Mouse (Mus musculus) megakaryocyte, embryonic 14.5 days (primary cell): ENCODE results near the gene Ssbp2.

Experiments used
- FLI1 ChIP-seq: IDR thresholded peaks from 2 replicates; pipeline ENCODE4 v1.6.1; 2012; ENCODE audit warnings: low read length, inconsistent platforms, mixed read lengths
- GATA1 ChIP-seq: IDR thresholded peaks from 3 replicates; pipeline ENCODE4 v1.6.1; 2012; ENCODE audit warnings: mixed read lengths, low read length, inconsistent platforms, borderline replicate concordance

- no peak for TF ChIP-seq GATA1
- no peak for TF ChIP-seq FLI1
These were observed 13.9 kb downstream of the Ssbp2 start for GRCm38 (mm10) chr13:91474027-91474426.
